Mouse (Mus musculus): Measurements from ENCODE around the gene Tpk1.
"Not testable (repeated sequence)": the region's sequence is repeated elsewhere in the genome, so short reads cannot be mapped to it uniquely, and the experiment has no call there.

The Tpk1 gene

GRCm38 (mm10) chr6:43518378-43518777 is 147.7 kb downstream of the Tpk1 start:
- DNase-seq: no peak

- no peak for DNase-seq
These were observed 148.8 kb downstream of the Tpk1 start for GRCm38 (mm10) chr6:43517316-43517655.

GRCm38 (mm10) chr6:43516593-43517315 is 149.3 kb downstream of the Tpk1 start:
- no peak for DNase-seq

- not testable (repeated sequence) for DNase-seq
These were observed 159.2 kb downstream of the Tpk1 start for GRCm38 (mm10) chr6:43506686-43507385.

DNA sequence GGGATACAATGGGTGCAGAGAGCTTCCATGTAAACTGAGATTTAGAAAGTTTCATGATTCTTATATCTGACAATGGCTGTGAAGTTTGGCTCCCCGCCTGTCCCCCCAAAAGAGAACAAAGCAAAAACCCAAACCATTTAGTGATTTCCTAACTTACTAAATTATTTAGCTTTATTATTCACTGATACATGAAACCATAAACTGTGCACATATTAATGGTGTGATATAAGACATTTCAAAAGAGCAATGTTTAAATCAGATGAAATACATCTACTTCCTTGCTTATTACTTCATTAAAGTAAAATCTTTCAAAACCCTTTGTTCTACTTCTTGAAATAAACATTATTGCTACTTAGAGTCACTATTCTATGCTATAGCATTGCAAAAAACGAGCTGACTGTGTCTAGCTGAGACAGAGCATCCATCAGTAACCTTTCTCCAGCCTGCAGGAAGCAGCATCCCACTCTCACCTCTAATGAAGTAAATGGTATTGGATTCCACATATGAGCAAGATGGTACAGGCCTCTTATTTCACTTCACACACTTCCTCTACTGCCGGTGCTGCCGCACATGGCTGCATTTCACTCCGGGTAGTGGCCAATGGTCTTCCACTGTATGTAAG is 161.4 kb downstream of the Tpk1 start:
- no peak for DNase-seq

GRCm38 (mm10) chr6:43492367-43492766 is 173.7 kb downstream of the Tpk1 start:
- no peak for DNase-seq

GRCm38 (mm10) chr6:43486691-43487090 is 179.4 kb downstream of the Tpk1 start:
- DNase-seq: no peak

GRCm38 (mm10) chr6:43480687-43481086 is 185.4 kb downstream of the Tpk1 start:
- no peak for DNase-seq

- no peak for DNase-seq
These were observed 187.3 kb downstream of the Tpk1 start for GRCm38 (mm10) chr6:43478810-43479209.

DNA sequence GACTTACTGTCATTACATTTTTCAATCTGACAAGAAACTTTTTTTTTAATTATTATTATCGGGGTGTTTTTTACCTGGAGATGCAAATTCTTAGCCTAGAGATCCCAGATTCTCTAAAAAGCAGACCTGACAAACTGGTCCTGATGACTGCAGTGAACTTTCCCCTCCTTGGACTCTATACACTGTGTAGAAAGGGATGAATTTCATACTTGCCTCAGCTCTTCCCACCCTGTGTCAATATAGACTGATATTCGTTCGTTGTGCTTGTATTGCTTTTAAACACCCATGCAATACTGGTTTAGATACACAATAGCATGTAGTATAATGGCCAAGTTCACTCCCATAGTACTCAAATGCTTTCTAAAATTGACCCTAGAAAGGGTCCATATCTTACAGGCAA is 189.7 kb downstream of the Tpk1 start:
- DNase-seq: no peak

DNA sequence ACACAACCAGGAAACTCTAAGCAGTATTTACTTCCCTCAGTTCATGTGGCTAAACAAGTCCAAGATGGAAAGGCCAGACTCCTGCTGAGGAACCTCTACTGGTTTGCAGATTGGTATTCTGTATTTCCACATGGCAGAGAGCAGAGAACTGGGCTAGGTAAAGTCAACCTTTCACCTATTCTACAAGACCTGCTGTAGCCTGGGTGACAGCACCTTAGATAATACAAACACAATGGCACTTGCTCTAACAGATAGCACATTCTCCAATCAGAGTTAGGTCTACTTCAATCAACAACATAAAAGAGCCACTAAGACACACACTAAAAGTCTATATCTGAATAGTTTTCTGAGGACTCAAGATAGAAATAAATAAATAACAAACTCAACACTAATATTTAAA is 190.2 kb downstream of the Tpk1 start:
- DNase-seq: no peak

DNA sequence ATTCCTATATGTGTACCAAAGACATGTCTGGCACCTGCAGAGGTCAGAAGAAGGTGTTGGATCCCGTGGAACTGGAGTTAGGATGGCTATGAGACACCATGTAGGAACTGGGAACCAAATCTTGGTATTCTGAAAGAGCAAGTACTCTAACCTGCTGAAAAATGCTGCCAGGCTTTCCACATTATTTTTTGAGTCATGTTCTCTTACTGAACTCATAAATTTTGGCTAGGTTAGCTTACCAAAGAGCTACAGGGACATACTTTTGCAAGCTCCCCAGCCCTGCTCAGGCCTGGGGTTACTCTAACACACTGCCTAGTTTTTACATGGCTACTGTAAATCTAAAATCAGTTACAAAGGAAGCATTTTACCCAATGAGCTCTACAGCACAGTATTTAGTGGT is 194.5 kb downstream of the Tpk1 start:
- no peak for DNase-seq

GRCm38 (mm10) chr6:43468821-43469594 is 197.1 kb downstream of the Tpk1 start:
- DNase-seq: no peak

- no peak for DNase-seq
These were observed 203.2 kb downstream of the Tpk1 start for GRCm38 (mm10) chr6:43462849-43463369.

DNA sequence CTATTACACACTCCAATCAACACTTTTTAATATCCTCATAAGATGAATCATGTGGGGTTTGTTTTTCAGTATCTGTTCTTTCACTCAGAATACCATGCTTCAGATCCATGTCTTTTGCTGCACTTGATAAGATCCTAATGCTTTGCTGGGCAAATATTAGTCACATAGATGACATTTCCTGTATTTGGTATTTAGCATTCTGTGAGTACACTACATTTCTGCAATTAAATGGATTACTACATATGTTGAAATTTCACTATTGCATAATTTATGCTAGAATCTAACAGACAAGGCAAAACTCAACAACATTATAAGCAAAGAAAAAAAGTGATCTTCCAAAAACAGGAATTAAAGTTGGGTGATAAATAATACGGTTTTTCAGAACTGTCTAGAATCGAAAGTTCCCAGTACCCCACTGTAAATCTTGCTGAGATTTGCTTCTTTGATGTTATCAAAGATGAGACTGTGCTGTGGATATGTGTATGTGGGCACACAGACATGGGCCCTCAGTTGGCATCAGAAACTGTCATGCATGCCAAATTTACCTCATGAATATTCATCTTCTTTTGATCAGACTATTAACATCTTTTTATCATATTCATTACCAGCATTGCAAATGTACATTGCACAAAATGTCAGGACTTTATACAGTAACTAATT is 203.8 kb downstream of the Tpk1 start:
- no peak for DNase-seq

- DNase-seq: no peak
These were observed 207.0 kb downstream of the Tpk1 start for GRCm38 (mm10) chr6:43459082-43459481.

GRCm38 (mm10) chr6:43457989-43458388 is 208.1 kb downstream of the Tpk1 start:
- no peak for DNase-seq

- DNase-seq: no peak
These were observed 216.6 kb downstream of the Tpk1 start for GRCm38 (mm10) chr6:43449498-43449897.

DNA sequence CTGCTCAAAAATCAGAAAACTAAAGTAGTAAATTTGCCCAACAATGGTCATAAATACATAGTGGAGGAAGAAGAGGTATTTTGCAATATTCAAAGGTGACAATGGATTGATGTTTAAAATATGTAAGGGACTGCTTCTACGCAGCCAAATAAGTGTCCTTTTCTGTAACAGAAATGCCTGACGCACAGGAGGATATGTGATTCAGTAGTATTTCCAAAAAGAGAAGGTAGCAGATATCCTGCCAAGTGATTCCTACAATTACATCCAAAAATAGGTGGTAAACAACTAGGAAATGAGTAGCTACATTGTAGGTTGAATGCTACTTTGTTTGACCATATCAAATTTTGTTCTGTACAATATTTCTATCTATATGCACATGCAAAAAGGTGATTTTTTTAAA is 220.2 kb downstream of the Tpk1 start:
- no peak for DNase-seq

GRCm38 (mm10) chr6:43442191-43442590 is 223.9 kb downstream of the Tpk1 start:
- no peak for DNase-seq

DNA sequence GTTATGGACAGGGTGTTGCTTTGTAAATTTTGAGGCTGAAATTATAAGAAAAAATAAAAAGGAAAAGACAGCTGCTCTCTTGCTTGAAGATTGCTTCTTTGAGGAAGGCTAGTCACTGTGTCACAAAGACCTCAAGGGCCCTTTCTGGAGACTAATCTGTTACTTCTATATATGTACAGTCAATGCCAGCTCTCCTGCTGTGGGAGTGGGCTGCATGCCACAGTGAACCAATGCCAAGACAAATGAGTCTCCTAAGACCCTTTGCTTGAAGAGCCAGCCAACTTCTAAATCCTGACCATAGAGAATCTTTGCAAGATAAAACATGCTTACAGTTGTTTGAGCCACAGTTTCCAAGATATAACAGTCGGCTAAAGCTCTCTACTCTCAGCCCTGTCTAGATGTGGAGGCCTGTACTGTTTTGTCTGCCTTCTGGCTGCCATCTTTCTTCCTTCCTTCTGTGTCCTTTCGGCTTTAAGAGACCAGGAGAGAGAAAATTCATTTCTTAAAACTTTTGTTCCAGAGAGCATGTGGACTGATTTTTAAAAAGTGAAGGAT is 230.0 kb downstream of the Tpk1 start:
- no peak for DNase-seq

GRCm38 (mm10) chr6:43434365-43434764 is 231.7 kb downstream of the Tpk1 start:
- no peak for DNase-seq

Data from thymus, postnatal 14 days (tissue).